Mouse (Mus musculus): ENCODE data around the gene Tet3. TPM values are rescaled to one million over a fixed set of nuclear protein-coding genes. Genes with fewer than 3 reads are reported as not detected.

Tet3 gene
- total RNA-seq, 2 experiments from 2014 or later, result 112 to 117 TPM

DNA sequence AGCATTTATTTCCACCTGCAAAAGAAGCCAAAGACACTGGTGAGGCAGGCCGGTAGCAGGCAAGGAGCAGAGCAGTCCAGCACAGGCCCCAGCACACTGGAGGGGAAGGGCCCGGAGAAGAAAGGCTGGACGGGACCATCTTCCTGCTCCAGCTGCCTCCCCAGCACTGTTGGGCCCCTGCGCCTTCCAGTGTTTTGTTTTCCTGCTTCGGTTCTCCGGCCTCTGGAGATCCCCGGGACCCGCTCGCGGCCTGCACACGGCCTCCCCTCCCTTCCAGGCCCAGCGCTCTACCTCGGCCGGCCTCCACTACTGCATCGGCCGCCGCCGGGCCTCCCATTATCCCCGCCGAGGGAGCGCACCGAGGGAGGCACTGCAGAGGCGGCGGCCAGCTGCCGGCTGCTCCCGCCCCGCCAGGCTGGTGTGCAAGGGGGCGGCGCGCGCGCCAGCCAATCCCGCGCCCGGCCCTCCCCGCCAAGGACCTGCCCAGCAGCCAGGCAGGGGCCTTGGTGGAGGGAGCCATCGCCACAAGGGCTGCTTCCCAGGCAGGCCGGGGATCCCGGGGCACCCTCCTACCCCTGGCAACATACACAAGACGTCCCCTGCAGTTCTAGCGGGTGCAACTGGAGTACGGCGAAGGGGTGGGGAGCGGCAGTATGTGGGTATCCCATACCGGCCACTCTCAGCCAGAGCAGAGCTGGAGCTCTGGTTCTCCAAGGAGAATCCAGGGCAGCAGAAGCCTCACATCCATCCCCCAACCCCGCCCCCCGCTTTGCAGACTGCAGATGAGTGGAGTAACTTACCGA, 17.4 kb downstream of the Tet3 start:
- intact Hi-C loops (cut with DNase I), result no loop called here
- DNase-seq, result peak; percentile 87

DNA sequence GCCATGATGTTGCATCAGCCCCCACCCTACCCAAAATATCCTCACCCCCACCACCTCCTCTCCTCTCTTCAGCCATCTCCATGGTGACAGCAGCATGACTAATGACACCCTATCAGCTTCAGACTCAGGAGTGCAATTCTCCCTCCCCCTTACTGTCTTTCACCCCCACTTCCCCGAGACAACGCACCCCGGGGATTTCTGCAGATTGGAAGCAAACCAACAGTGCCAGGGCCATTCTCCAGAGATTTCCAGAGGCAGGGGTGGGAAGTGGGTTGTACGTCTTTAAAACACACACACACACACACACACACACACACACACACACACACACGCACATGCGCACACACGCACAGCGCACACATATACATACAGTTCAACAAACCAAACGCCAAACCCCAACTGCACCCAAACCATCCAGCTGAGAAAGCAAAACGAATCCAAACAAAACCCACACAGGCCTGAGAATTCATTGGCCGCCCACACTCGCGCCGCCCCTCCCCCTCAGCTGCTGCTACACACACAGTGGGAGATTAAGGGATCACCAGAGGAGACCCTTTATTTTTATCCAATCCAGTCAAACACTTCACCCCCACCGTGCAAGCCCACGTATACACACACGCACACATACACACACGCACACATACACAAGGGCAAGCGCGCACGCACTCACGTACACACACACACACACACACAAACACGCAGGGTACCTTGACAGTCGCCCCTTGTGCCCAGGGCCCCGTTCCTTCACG, 18.2 kb downstream of the Tet3 start:
- intact Hi-C loops (cut with DNase I), result no loop called here
- peak; percentile 85 for DNase-seq

GRCm38 (mm10) chr6:83440197-83440509, 18.7 kb downstream of the Tet3 start:
- no peak for DNase-seq
- intact Hi-C loops (cut with DNase I), result no loop called here

DNA sequence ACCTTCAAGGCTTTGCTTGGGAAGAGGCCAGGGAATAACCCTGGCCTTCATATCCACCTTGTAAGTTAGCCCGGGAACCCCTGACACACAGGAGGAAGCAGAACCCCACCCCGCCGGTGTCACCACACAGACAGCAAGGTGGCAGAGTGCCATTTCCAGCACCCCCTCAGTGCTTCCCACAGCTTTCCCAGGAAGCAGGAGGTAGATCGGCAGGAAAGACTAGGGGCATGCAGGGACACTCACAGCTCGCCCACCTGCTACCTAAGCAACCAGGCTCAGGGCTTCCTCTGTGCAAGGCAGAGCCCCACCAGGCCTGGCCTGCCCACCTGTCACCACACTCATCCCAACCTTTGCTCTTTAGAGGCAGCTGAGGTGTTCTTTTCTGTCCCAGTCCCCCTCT, 19.1 kb downstream of the Tet3 start:
- DNase-seq, result no peak
- intact Hi-C loops (cut with DNase I), result no loop called here

DNA sequence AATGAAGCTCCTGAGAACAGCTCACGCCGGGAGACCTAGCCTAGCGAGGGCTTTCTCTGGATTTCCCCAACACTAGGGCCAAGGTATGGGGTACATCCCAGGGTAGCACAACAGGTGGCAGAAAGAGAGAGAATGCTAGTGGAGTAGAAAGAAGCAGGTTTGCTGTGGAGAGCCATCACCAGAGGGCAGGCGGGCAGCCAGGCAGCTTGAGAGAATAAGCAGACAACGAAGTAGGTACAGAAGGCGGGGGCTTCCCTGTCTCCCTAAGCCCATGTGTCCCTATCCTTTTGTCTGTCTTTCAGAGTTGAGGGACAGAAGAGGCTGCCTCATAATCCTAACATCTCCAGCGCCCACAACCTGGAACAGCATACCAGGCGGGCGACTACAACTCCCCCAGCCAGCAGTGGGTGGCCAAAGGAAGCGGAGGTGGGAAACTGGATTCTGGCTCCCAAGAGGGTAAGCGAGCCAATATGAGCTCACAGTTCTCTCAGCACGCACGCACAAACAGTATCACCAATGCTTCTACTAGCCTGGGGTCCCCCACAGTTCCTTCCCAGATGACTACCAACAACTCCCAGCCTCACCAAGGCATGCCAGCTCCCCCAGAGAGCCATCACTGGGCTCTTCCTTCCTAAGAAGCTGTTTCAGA, 19.6 kb downstream of the Tet3 start:
- intact Hi-C loops (cut with DNase I), result no loop called here
- no peak for DNase-seq

DNA sequence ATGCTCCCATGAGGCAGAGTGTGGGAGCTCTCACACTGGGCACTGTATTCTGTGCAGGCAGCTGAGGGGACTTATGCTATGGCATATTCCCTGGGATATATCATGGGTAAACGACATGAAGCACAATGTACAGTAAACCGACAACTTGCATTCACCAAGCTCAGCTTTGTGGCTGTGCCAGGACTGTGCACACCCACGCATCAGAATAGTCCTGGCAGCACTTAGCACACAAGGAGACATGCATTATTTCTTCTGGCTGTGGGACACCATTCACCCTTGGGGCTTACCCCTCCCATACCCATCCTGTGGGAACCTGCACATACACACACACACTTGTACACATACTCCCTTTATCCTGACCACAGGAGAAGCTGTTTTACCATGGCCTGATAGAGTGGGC, 20.3 kb downstream of the Tet3 start:
- intact Hi-C loops (cut with DNase I), result no loop called here
- DNase-seq, result no peak

DNA sequence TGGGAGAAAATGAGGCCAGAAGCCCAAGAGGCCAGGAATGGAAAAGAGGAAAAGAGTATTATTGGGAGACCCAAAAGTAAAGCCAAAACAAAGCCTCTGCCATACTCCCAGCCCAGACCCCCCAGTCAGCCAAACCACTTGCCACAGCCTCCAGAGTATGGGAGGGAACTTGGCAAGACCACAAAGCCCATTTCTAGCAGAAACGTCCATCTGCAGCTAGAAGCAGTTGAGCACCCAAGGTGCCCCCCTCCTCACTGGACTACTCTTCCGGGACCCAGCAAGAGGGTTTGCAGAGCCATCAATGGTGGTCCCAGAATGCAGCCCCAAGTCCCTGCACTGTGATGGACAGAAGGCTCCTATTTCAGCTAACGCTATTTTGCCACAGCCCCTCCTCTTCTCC, 21.1 kb downstream of the Tet3 start:
- DNase-seq, result no peak
- intact Hi-C loops (cut with DNase I), result no loop called here

GRCm38 (mm10) chr6:83437225-83437624, 21.7 kb downstream of the Tet3 start:
- intact Hi-C loops (cut with DNase I), result no loop called here
- DNase-seq, result no peak

DNA sequence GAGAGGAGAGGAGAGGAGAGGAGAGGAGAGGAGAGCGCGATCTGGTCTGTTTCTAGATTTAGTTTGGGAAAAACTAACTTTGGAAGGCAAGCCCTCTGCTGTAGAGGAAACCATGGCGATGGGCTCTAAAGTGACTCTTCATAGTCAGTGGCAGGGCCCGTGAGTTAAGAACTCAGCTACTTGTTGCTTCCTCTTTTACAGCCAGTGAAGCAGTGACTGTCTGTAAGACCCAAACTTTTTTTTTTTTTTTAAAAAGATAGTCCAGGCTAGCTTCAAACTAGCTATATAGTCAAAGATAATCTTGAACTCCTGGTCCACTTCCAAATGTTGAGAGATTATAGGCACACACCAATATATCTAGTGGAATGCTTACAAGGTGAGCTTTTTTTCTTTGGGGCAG, 22.3 kb downstream of the Tet3 start:
- intact Hi-C loops (cut with DNase I), result no loop called here
- DNase-seq, result no peak

DNA sequence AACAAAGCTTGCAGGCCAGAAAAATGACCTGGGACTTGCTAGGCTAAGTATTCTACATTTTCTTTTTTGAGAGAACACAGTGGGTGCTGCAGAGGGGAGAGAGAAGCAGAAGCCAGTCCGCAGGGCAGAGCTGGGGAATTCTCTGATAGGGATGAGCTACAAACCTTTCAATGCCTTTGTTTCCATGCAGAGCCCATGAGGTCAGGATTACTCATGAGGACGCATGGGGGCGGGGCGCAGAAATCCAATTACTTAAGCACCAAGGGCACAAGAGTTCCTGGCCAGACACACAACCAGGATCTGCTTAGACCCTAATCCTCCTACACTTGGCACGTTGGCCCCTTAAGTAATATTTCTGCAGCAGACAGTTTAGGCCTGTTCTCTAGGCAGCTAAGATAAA, 23.7 kb downstream of the Tet3 start:
- DNase-seq, result no peak
- intact Hi-C loops (cut with DNase I), result no loop called here

DNA sequence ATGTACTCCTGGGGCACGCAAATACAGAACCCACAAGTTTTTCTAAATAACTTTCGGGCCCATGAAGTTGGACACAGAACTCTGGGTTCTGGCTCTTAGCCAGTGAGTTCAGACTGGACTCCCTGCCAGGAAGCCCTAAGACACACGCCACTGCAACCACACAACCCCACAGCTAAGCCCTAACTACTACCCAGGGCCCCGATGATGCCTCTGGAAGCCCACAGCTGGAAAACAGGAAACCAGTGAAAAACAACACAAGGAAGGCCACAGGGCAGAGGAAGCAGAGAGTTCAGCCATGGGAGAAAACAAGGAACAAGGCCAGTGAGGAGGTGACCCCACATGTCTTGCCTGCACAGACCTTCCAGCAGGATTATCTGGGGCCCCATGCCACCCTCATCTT, 25.3 kb downstream of the Tet3 start:
- no peak for DNase-seq
- intact Hi-C loops (cut with DNase I), result no loop called here

DNA sequence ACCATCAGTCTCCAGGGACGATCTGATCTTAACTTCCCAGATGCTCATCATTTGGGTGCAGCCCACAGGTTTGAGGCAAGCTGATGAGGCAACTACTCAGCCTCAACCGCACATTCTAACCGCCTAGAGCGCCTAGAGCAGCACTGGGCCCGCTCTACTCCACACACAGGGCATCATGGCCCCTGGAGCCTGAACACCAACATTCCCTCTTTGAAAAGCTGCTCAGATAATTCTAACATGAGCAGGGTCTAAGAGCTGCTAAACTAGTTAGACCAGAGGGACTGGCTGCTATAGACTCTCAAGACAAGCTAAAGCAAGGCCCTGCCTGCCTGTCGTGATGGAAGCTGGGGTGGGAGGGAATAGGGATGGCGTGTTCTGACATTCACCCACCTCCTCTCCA, 25.9 kb downstream of the Tet3 start:
- intact Hi-C loops (cut with DNase I), result no loop called here
- DNase-seq, result no peak

DNA sequence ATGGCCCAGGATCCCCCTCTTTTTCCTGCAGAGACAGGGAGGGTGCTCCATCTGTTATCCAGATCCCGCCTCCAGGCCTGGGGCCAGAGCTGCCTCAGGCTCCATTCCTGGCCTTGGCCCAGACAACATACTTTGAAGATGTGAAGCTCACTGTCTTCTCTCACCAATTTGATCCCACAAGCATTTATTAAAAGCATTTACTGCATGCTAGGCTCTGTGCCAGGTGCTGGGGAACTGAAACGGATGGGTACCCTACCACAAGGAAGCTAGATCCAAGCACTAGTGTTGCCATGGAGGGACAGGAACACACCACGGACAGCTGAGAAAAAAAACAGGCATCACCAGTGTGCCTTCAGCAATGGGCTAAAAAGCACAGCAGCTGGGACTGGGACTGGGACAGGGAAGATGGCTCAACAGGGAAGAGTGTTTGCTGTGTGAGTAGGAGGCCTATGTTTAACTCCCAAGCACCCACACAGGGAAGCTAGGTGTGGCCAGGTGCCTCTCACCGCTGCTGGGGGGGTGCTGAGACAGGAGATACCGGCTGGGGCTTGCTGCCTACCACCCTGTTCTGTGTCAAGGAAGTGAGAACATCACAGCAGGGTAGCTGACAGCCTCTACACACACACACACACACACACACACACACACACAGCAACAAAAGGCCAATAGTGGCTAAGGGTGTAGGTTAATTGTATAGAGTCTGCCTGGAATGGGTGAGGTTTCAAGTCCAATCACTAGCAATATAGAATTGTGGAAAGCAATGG, 30.7 kb downstream of the Tet3 start:
- DNase-seq, result peak; percentile 78
- intact Hi-C loops (cut with DNase I), result no loop called here

DNA sequence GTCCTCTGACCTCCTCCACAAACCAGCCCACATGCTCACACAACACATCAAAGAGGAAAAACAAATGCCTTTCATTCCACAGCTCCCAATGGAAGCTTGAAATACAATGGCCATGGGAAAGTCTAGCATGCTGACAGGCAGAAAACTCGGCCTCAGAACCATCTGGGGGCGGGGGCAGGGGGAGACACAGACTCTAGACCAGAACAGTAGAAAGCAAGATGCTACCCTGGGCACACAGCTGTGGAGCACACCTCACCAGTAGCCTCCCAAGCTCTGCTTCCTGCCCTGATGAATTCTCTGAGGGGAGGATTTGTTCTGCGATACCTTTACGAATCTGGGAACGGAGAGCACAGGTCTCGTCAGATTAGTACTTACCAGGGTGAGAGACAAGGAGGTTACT, 31.4 kb downstream of the Tet3 start:
- intact Hi-C loops (cut with DNase I), result no loop called here
- DNase-seq, result no peak

DNA sequence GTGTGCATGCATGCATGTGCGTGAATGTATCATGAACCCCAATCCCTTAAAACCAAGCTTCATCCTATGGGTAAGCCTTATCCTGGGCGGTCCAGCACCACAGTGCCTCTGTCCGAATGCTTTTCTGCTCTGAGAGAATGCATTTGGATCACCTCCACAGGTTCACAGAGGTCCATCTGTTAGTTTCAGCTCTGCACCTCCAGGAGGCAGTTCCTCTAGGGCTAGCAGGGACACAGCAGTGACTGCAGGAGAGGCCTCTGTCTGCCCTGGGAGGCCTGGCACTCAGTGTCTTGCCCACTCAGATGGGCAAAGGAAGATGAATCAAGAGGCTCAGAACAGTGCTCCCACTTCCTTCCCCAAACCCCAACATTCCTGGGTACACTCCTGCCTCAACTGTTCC, 32.3 kb downstream of the Tet3 start:
- DNase-seq, result no peak
- intact Hi-C loops (cut with DNase I), result no loop called here

GRCm38 (mm10) chr6:83424053-83424404, 34.9 kb downstream of the Tet3 start:
- DNase-seq, result no peak
- intact Hi-C loops (cut with DNase I), result no loop called here

- intact Hi-C loops (cut with DNase I), result no loop called here
- no peak for DNase-seq
Measured at GRCm38 (mm10) chr6:83423400-83424052, 35.4 kb downstream of the Tet3 start.

DNA sequence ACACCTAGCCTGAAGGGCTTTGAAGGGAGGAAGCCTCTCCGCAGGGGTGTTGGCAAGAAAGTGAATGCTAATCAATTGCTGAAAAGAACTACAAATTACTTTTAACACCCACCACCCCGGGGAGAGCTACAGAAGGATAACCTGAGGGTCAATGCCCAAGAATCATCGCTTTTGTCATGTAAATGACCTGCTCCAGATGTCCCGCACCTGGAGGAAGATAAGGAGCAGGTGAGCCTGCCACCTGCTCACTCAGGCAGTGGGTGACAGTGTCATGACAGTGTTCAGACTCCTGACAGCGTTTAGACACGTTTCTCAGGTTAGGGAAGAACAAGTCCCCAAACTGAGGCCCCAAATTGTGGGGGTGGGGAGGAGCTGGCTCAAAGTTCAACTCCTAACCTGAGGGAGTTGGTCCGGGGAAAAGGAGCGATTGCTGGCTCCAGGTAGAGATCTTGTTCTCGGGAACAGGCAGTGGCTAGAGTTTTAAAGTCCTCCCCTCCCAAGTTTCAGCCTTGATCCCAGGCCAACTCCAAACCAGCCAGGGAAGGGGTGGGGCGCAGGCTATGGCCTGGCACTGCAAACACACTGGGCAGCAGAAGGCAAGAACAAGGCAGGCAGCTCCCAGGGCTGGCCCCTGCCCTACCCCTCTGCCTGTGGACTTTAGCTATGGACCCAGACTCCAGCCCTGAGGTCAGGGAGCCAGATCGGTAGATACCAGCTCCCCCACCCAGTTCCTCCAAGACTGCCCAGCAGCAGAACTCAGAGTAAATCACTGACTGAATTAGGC, 36.8 kb downstream of the Tet3 start:
- intact Hi-C loops (cut with DNase I), result no loop called here

DNA sequence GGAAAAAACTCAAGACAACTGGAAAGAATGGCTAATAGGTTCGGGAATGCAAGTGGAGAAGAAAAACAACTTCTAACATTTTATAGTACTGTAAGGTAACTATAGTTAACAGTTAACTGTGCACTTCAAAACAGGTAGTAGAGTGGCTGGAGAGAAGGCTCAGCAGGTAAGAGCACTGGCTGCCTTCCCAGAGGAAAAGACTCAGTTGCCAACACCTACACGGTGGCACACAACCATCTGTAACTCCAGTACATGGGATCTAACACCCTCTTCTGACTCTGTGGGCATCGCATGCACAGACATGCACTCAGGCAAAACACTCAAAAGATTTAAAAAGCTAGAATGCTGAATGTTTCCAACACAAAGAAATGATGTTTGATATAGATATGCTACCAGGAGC, 39.4 kb downstream of the Tet3 start:
- intact Hi-C loops (cut with DNase I), result no loop called here
- no peak for DNase-seq

More for the DNA sequence above, 36.8 kb downstream of the Tet3 start:
- DNase-seq, result no peak

DNA sequence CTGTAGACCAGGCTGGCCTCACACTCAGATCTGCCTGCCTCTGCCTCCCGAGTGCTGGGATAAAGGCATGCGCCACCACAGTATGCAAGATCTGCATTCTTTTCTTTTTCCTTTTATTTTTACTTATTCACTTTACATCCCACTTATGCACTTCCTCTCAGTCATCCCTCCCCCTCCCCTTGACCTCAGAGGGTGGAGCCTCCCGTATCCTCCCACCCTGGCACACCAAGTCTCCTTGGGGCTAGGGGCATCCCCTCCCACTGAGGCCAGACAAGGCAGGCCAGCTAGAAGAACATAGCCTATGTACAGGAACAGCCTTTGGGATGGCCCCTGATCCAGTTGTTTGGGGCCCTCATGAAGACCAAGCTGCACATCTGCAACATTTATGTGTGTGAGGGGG, 41.4 kb downstream of the Tet3 start:
- intact Hi-C loops (cut with DNase I), result no loop called here
- no peak for DNase-seq
